Mouse (Mus musculus) spleen, postnatal 0 days (tissue): ENCODE results near the gene Nemp1. TPM values are rescaled to one million over a fixed set of nuclear protein-coding genes. Genes with fewer than 3 reads are reported as not detected.

ENCODE experiments used
- polyA plus RNA-seq: library from polyadenylated mRNA; unstranded; fragments of >200 nt; fragmentation: Nextera tagmentation; extraction: Ambion mirVana; gene quantifications from 2 replicates; pipeline ENCODE4 v1.2.1, GENCODE M21; 2015

The Nemp1 gene
- 6.7 and 7.1 TPM in 2 replicates for polyA plus RNA-seq

DNA sequence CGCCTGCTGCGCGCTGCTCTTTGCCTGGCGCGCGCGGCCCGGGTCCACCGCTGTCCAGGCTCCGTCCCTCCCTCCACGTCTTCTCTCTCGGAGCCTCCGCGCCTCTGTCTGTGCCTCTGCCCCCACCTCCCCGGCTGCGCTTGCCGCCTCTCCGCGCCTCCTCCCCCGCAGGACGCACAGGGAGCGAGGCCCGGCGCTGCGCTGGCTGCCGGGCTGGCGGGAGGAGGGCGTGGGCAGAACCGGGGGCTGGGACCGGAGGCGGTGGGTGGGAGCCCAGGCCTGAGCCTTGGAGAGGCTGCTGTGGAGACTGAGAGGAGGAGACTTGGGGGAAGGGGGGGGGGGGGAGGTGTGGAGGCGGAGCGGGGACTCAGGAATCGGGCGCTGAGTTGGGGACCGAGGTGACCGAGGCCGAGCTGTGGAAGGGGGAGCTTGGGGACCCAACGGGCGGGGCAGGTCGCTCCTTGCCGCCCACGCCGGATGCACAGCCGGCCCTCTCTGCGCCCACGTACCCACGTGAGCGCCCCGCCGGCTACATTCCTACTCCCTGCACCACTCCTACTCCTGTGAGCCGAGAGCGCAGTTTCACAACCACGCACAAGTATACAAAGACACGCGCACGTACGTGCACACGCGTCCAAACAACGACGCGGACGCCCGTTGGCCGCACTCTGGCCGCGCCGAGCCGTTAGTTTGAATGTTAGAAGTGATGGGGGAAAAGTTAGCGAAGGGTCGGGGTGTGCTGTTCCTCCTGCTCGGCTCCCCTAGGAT is at the start of gene Nemp1:
Nemp1 (plus strand) TSS at position 401 of the 768 bp plus-strand sequence.

DNA sequence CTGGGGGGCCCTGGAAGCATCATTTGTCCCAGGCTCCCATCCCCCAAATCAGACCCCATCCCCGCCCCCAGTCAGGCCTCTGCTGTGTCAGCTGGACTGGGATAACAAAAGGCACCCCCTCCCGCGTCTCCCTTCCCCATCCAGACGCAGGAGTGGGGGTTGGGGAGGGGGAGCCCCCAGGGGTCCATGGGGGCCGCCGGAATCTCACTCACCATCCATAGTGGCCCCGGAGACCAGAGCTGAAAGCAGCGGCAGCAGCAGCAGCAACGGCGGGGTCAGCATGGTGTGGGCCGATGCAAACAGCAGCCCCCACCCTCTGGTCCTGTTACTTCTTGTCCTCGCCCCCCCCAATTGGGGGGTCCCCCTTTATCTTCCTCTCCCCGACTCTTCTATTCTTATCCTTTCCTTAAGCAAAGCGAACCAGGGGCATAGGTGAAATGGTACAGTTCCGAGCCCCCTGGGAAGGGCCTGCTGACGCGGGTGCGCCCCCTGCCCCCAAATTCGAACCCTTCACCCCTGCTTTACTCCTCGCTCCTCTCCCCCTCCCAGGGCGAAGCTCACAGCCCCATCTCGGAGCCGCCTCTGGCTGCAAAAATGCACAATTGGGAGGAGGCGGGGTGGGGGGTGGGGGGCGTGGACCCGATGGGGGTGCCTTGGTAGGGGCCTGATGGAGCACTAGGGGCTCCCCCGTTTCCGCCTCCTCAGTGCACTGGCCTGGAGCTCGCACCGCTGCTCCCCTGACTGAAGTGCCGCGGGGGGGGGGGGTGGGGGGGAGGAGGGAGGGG is 46.1 kb upstream of the Nemp1 start, which contains the start of gene Lrp1:
Lrp1 (minus strand) TSS at position 743 of the 785 bp plus-strand sequence.

DNA sequence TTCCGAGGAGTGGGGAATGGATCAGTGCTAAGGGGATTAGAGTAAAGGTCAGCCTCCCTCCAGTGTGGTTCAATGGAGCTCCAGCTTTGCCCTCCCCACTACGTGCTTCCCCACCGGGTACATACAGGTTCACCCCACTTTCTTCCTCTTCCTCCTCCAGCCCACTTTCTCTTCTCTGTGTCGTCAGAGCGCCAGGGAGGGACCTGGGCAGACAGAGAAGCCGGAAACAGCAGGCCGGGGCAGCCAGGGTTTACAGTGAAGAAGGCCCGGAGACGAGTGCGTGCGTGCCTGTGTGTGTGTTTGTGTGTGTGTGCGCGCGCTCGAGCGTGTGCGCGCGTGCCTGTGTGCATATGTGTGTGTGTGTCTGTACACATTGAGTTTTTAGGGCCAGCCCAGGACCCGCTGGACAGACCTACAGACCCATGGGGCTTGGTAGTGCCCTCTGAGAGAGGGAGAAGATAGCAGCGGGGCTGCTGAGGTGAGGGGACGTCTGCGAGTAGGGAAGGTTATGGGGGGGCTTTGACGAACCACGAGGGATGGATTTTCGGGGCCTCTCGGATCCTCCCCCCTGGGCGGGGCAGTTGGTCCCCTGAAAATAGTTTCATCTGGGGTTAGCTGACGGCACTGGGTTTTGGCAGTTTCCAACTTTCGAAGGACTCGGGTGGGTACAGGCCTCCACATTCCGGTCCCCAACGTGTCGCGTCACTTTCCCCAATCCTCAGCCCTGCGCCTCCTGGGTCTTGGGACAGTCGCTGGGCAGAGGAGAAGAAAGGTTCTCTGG is 23.7 kb upstream of the Nemp1 start, which contains the start of gene Stat6:
Stat6 (plus strand) TSS at position 215 of the 781 bp plus-strand sequence.

DNA sequence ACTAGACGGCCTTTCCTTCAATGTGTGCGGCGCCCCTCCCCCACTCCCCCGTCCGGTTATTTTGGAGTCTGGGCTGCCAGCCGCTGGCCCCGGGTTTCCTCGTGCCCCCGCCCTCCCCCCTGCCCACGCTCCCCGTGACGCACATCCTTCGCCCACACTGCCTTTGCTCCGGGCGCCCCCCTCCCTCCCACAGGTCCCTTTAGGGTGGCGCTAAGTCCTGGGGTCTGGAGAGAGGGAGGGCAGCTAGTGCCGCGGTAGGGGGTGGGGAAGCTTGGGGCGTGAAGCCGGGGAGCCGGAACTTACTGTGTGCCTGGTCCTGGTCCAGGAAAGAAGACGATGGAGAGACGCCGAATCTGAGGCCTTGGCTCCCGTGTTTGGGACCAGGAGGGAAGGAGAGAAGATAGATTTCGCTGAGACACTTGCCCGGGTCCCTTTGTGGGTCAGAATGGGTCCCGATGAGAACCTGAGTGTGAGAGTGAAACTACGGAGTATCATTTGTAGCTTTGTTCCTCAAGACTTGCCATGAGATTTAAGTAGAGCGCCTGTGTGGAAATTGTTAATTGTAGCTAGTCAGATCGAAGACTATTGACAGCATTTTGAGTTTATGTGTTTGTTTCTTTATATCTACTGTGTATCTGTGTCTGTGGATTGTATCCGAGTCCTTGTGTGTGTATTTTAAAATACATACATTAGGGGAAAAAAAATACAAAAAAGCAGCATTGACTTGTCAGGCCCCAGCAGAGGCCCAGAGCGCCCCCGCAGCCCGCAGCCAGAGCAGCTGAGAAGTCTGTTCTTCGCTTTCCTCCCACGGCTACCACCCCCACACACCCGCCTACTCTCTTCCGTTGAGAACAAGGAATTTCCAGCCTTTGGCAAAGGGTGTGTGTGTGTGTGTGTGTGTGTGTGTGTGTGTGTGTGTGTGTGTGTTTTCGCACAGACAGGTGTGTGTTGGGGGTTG is 1.7 kb downstream of the Nemp1 start, which contains the start of gene Nab2:
Nab2 (minus strand) TSS at position 476 of the 958 bp plus-strand sequence.

DNA sequence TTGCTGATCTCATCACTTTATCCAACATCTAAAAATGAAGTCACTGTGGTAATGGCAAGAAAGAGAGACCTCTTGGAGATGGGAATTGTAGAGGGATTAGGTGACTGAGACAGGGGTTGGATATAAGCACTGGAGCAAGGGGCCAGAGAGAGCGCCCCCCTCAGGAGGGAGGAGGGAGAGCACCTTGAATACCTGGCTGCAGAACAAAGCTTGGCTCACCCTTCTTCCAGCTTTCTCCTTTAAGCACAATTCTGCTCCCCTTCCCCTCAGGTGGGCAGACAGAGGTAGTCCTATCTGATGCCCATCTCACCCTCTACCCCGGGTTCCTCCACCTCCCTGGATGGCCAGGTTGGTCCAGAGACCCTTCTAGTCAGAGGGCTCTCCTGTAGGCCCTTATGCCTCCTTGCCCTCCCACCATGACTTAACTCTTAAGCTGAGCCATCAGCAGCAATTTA is 38.1 kb downstream of the Nemp1 start, which contains the start of gene Myo1a:
Myo1a (plus strand) TSS at position 405 of the 455 bp plus-strand sequence.

DNA sequence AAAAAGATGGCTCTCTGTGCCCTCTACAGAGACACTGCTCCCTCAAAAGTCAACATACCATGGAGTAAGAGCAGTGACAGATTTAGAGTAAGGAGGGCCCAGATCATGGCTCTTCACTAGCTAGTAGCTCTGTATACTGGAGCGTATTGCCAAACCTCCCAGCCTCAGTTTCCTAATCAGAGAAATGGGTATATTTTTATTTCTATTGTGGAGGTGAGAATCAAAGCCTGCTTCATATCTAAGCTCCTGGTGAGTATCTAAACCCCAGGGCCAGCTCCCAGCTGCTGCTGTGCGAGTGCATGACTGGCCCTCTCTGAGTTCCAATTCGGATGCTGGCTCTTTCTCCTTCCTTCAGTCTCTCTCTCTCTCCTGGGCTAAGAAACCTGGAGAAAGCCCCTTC is 57.5 kb downstream of the Nemp1 start, which contains the start of gene Tac2:
Tac2 (plus strand) TSS at position 301 of the 400 bp plus-strand sequence.

DNA sequence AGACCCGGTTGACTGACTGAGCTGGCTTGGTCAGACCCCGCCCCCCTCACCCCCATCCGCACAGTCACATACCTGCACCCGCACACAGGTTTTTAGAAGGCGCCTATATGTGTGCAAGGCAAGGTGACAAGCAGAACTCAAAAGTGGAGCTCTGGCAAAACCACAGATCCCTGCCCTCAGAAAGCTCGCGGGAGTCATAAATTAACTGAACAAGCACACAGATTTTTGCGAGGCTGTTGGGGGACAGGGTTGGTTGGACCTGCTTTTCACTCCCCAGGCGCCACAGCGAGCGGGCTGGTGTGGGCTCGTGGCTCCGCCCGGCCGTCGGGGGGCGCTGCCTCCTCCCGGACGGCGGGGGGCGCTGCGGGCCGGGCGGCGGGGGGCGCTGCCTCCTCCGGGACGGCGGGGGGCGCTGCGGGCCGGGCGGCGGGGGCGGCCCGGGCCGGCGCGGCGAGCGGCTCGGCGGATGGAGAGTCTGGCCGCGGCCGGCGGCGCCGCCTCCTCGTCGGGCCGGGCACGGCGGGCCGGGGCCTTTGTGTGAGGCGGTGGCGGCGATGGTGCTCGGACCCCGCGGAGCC is 72.5 kb downstream of the Nemp1 start, which contains the start of gene Zbtb39:
Zbtb39 (plus strand) TSS at position 456 of the 578 bp plus-strand sequence.

Other genes with a start within 250 kb of the Nemp1 start
- 0.12 and 0.49 TPM in 2 replicates for gene Stac3, start 165.2 kb upstream of the Nemp1 start, polyA plus RNA-seq
- gene Ndufa4l2, start 151.9 kb upstream of the Nemp1 start, polyA plus RNA-seq, result 22.4 and 25.0 TPM in 2 replicates
- 80.6 and 92.9 TPM in 2 replicates for gene Shmt2, start 144.5 kb upstream of the Nemp1 start, polyA plus RNA-seq
- gene Nxph4, start 132.3 kb upstream of the Nemp1 start, polyA plus RNA-seq, result 0.12 TPM in 1 of 2 replicates, not detected in the other
- gene Lrp1, start 45.8 kb upstream of the Nemp1 start, polyA plus RNA-seq, result 29.9 and 45.8 TPM in 2 replicates
- gene Stat6, start 23.9 kb upstream of the Nemp1 start, polyA plus RNA-seq, result 21.2 and 24.6 TPM in 2 replicates
- 4.2 and 6.1 TPM in 2 replicates for gene Nab2, start 1.7 kb downstream of the Nemp1 start, polyA plus RNA-seq
- gene Myo1a, start 38.3 kb downstream of the Nemp1 start, polyA plus RNA-seq, result 0.23 and 0.25 TPM in 2 replicates
- 5.9 and 6.7 TPM in 2 replicates for gene Tac2, start 57.6 kb downstream of the Nemp1 start, polyA plus RNA-seq
- gene Zbtb39, start 72.6 kb downstream of the Nemp1 start, polyA plus RNA-seq, result 1.3 and 1.6 TPM in 2 replicates
- gene Gpr182, start 84.8 kb downstream of the Nemp1 start, polyA plus RNA-seq, result 7.9 and 10.9 TPM in 2 replicates
- gene Rdh1, start 92.8 kb downstream of the Nemp1 start, polyA plus RNA-seq, result 0.47 and 0.51 TPM in 2 replicates
- 0.58 and 0.76 TPM in 2 replicates for gene Rdh16f1, start 92.9 kb downstream of the Nemp1 start, polyA plus RNA-seq
- not detected in 2 replicates for gene Rdh9, start 109.5 kb downstream of the Nemp1 start, polyA plus RNA-seq
- not detected in 2 replicates for gene Rdh16, start 134.3 kb downstream of the Nemp1 start, polyA plus RNA-seq
- not detected in 2 replicates for gene Rdh19, start 183.0 kb downstream of the Nemp1 start, polyA plus RNA-seq
- not detected in 2 replicates for gene Rdh16f2, start 199.6 kb downstream of the Nemp1 start, polyA plus RNA-seq
- 0.10 TPM in 2 replicates for gene Rdh7, start 221.9 kb downstream of the Nemp1 start, polyA plus RNA-seq
- gene Sdr9c7, start 231.6 kb downstream of the Nemp1 start, polyA plus RNA-seq, result not detected in 2 replicates